Mouse (Mus musculus) cerebellum, adult (tissue): Measurements from ENCODE around the gene 1700061G19Rik.
A peak's percentile ranks its signal among the peaks of the same experiment; 100 is the strongest.

Experiments used
- ATAC-seq: cut with Nextera tagmentation; 2 replicates; pipeline ENCODE4 v1.9.2; 2017; ENCODE audit warnings: mild to moderate bottlenecking, moderate library complexity, mixed read lengths; ENCODE audit not compliant: insufficient number of reproducible peaks, low FRiP score, low TSS enrichment

Gene 1700061G19Rik

DNA sequence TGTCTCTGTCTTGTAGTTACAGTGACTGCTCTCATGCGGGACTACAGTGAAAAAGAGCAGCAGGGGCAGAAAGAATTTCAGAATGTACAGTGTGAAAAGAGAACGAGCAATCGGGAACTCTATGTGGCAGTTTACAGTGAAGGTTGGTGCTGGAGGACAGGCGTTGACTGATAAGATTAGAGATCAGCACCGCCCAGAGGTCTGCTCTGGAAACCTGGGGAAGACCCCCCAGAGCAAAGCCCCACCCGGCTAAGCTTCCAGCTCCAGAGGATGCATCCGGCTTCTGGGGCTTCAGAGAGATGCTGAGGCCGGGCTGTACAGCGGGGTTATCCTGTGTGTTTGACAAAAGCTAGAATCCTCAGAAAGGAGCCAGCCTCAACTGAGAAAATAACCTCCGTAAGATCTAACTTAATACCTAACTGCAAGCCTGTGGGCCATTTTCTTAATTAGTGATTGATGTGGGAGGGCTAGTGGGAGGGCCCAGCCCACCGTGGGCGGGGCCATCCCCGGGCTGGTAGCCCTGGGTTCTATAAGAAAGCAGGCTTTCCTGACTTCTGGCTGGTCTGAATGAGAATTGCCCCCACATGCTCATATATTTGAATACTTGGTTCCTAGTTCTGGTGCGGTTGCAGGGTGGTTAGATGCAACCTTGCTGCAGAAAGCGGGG is 4.9 kb upstream of the 1700061G19Rik start:
- ATAC-seq: no peak

DNA sequence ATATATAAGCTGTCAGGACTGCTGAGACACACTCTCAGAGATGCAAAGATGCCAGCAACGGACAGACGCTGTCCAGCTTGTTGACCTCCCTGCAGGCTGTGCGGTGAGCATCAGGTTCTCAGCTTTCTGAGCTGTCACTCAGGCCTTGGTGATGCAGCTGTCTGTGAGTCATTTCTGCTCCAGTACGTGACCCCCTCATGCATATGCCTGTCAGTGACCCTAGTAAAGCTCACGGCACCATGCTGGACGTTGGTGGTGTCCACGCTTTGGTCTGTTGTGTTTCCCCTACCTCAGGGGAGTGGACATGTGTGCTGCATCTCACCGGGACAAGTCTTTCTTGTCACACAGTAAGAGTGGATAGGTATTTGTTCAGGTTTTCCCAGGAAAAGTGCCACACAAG is 3.5 kb upstream of the 1700061G19Rik start:
- no peak for ATAC-seq

DNA sequence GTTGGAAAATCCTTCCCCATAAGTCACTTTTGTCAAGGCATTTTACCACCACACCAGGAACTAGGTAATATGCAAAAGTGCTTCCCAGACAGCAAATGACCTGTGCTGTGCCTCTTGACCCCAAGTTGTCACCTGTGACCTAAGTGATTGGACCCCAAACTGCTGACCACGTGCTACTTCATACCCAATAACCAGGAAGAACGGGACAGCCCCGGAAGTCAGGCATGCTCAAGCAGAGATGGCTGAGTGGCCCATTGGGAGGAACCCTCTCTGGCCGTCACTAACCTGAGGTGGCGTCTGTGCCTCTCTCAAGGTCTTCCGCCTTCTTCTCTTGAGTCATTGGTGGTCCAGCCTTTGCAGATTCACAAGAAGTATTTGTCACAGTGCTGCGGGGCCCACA is 2.8 kb upstream of the 1700061G19Rik start:
- no peak for ATAC-seq

DNA sequence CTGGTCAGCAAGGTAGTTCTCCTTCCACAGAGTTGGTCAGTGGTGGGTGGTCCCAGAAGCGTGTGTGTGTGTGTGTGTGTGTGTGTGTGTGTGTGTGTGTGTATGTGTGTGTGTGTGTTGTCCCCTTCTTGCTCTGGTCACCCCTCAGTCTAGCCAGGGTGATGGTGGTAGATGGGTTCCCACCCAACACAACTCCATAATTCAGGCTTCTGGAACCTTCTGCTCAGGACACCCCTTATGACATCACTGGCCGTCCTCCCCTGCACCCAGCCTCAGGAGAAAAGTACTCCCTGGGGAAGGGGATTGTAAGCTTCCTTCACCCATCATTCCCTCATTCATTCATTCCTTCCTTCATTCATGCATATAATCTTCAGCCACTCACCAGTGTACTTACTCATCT is 1.0 kb upstream of the 1700061G19Rik start, which contains the start of gene Acsbg2:
Gene Acsbg2 (minus strand): TSS at position 211 of the 400 bp plus-strand sequence.
- no peak for ATAC-seq

DNA sequence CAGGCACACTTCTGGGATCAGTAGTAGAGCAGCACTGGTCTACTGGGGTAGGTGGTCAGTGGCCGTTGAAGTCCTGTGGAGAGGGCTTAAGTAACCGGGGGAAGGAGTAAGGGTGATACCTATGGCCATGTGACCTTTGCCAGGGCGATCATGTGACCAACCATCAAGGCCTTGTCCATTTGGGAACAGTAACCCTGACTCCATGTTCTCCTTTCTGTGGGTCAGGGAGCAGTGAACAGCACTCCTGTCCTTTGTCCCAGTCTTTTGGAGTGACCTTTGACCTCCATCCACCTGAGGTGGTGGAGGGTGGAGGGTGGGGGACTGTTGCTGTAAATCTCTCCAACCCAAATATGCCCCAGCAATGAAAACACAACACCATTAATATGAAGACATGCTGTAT is 1.2 kb downstream of the 1700061G19Rik start:
- ATAC-seq: no peak

DNA sequence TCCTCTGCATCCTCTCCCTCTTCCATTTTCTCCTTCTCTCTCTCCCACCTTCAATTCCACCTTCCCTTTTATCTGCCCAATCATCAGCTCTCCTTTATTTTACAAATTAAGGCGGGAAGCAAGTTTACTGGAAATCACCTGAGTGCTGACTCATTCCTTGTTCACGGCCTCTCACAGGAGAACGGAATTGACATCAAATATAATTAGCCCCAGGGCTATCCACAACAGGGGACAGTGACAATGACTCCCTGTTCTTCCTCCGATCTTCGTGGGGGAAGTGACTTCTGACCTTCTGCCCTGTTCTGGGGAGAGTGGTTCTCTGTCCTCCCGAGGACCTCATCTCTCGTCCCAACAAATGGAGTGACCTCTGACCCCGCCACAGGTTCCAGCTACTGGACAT is 1.7 kb downstream of the 1700061G19Rik start:
- ATAC-seq: no peak

DNA sequence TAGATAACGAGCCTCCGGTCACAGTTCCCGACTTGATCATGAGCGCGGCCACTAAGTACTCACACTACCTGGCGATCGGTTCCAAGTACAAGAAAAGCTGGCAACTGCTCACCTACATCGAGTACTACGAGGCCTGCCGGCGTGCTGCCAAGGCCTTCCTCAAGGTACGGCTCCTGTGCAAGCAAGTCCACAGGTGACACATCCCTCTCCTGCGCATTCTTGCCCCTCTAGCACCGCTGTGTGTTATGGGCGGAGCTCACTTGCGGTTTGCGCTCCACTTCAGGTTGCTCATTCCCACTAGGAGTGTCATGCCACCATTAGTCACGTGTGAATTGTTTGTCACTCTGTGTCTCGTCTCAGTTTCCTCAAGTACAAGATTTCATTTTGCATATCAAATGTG is 2.1 kb downstream of the 1700061G19Rik start:
- ATAC-seq: no peak

DNA sequence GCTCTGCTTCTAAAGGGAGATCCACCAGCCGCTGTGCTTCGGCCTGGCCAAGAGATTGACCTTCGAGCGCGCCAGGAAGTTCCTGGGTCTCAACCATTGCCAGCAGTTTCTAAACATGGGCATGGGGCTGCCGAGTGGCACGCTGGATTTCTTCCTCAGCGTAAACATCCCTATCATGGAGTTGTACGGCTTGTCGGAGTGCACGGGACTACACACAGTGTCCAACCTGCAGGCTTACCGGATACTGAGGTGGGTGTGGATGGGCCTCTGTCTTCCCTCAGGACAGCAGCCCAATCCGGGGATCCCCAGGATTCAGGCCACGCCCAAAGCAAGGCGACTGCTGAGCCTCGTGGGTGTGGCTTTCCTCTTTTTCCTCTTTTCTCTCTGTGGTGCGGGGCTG is 8.3 kb downstream of the 1700061G19Rik start:
- ATAC-seq: no peak

DNA sequence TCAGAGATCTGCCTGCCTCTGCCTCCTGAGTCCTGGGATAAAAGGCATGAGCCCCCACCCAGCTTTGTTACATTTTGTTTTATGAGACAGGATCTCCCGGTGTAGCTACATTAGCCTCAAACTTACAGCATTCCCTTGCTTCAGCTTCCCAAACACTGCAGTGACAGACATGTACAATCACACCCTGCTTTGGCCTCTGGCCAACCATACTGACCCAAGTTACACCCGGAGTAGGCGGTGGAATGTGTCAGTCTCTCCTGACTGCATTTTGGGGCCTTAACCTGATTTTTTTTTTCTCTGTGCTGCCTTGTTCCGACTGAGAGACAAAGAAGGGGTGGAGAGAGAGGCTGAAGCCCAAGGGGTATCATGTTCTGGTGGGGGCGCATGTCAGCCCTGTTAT is 9.1 kb downstream of the 1700061G19Rik start:
- no peak for ATAC-seq

DNA sequence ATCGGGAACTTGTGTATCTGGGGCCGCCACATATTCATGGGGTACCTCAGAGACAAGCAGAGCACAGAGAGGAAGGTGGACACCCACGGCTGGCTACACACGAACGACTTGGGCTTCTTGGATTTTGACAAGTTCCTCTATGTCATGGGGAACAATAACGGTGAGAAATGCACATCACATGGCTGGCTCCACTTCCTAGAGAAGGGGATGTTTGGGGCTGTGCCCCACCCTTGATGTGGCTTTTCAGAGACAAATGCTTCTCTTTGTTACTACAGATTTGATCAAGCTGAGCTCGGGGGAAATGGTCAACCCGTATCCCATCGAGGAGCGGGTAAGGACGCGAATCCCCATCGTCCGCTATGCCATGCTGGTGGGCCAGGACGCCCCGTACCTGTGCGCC is 9.5 kb downstream of the 1700061G19Rik start:
- no peak for ATAC-seq

DNA sequence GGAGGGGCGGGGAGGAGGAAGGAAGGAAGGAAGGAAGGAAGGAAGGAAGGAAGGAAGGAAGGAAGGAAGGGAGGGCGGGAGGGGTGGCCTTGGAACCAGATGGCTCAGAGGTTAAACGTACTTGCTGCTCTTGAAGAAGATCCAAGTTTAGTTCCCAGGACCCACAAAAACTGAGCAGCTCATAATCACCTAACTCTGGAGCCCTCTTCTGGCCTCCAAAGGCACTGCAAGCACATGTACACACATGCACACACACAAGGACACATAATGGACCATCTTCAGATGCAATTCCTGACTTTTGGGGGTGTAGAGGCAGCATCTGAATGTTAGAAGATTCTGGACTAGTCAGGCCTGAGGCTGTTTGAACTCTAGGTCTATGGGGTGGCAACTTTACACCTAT is 12.8 kb downstream of the 1700061G19Rik start:
- ATAC-seq: no peak

DNA sequence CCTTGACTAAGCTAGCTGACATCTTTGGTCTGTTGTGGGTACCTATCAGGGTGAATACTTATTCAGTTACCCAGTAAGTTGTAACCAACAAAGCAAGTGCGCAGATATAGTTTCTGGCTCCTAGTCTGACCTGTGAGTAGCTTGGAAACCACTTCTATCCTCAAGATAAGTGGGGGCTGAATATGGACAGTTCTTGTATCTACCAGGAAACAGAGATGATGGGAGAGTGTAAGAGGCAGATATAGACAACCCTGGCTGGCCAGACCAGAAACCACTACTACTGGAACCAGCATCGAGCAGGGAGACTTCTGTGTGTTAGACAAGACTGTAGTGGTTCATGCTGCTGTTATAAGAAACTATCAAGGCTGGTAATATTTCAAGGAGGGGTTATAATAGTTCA is 14.7 kb downstream of the 1700061G19Rik start:
- no peak for ATAC-seq

DNA sequence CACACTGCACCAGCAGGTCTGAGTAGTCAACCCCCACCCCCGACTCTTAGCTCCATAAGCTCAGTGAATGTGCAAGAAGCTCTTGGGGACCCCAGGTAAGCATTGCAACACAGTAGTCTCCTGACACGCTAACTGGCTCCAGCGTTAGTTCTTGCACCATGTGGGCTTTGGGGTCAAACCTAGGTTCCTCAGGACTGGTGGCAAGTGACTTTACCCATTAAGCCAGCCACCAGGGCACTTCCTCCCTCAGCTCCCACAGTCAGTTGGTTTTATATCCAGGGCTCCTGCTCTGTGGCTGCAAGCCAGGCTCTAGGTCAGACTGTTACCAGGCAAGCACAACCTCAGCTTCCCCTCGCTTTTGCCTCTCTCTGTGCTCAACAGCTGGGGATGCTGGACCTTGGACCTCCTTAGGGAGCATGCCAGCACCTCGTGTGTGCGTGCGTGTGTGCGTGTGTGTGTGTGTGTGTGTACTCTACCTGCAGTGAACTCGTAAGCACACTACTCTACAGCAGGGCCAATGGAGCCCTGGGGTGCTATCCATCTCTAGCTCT is 20.2 kb downstream of the 1700061G19Rik start:
- no peak for ATAC-seq

DNA sequence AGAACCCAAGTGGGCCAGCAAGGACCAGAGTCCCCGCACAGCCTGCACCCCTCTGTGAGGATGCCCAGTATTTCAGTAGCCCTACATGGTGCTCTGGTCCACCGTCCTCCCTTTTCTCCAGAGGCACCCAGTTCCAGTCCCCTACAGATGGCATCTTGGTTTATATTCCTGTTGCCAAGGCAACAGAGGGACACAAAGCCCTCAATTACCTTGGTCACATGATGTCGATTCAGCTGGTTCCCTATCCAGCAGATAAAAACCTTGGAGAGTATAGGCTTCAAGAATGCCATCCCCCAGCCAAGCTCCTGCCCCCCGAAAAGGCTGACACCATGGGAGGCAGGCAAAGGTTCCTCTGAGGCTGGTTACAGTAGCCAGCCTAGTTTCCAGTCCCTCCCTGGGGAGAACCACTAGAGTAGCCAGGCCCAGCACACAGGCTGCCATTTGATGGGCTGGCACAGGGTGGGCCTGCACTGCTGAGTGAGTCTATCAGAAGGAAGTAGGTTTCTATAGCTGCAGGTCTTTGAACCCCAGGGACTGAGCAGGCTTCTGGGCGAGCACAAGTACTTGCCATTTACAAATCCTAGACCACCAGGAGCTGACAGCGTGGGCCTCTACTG is 21.3 kb downstream of the 1700061G19Rik start:
- ATAC-seq: no peak

DNA sequence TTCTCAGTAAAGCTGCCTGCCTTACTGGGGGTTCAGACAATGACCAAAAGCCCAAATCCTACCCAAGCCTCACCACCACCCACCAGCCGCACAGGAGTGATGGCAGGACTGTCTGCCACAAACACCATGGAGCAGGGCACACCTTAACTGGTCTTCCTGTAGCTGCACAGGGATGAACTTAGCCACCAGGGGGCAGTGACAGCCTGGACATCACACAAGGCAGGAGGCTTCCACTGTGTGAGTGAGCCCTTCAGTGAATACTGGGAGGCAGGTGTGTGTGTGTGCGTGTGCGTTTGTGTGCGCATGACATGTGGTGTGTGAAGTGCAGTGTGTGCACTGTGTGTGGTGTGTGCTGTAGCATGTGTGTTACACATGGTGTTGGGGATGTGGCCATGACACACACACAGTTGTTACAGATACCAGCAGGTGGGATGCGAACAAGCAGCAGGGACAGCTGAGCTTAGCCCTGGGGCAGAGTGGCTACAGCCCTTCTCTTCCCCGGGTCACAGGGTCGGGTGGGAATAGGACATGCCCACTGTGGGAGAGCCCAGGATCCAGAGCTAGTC is 22.4 kb downstream of the 1700061G19Rik start:
- 0 out of 2 replicates have a peak, but pooled peaks have one; percentile 64 for ATAC-seq

DNA sequence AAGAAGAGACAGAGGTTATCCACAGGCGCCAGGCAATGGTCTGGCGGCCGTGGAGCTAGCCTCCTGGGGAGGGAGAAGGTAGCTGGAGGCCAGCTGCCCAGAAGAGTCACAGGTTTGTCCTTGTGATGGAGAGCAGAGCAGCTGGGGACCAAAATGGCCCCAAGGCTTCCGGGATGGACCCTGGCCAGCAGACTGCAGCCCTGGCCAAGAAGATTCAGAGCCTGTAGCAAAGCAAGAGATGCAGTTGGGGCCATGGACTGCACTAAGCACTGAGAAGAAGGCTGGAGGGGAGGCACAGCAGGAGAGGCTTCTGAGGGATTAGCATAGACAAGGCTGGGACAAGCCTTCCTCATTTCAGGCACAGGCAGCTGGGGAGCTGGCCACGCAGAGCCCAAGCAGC is 27.4 kb downstream of the 1700061G19Rik start:
- no peak for ATAC-seq

DNA sequence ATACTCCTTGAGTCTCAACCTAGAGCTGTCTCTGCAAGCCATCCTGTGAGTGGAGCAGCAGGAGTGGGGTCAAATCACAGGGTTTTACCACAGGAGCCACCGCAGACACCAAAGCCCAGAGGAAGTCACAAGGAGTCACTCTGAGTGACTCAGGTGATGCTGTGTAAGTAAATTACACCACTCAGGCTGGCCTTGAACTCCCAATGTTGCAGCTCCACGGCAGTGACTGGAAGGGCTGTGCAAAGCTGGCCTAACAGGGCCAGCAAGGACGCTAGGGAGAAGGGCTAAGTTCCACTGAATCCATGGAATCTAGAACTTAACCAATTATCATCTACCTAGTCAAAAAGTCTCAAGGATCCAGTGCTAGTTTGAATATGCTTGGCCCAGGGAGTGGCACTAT is 30.9 kb downstream of the 1700061G19Rik start:
- no peak for ATAC-seq

DNA sequence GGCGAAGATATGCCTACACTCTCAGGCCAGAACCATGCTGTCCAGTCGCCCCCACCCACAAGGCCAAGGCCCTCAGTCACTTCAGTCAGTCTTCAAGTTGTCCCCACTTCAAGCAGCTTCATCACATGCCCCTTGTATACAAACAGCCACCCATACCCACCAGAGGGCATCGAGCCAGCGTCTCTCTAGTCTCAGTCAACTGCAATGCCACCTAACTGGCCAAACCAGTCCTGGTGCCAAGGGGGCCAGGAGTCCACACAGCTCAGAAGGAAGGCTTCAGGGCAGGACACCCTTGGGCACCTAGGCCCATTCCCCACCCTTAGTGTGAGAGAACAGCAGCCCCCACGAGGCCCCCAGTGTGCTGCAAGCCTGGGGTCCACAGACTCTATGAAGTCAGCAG is 31.8 kb downstream of the 1700061G19Rik start:
- ATAC-seq: no peak

DNA sequence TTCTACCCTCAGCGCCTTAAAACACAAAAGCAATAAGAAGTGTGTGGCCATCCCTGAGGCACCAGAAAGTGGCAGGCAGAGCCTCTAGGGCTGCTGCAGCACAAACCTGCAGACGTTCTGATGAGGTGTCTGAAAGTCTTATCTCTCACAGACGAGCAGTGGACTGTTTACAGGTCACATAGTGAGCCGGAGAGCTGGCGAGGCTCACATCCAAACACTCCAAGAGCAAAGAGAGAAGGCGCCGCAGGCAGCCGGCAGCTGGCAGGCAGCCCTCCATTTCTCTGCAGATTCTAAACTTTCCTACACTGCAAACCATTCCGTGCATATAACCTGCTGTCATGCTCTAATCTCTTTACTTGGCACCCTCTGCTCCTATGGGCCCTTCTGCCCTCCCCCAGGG is 32.6 kb downstream of the 1700061G19Rik start:
- ATAC-seq: no peak

DNA sequence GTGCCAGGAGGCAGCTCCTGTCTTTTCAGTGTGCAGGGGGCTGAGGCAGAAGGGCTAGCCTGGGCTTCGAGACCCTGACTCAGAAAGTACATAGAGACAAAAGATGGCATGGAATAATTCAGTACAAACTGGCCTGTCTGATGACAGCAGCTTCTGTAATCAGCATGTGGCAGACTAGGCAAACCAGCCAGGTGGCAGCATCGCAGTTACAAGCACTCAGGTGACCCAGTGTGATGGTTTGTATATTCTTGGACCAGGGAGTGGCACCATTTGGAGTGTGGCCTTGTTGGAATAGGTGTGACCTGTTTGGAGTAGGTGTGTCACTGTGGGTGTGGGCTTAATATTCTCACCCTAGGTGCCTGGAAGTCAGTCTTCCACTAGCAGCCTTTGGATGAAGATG is 34.5 kb downstream of the 1700061G19Rik start:
- ATAC-seq: 0 out of 2 replicates have a peak, but pooled peaks have one; percentile 58

DNA sequence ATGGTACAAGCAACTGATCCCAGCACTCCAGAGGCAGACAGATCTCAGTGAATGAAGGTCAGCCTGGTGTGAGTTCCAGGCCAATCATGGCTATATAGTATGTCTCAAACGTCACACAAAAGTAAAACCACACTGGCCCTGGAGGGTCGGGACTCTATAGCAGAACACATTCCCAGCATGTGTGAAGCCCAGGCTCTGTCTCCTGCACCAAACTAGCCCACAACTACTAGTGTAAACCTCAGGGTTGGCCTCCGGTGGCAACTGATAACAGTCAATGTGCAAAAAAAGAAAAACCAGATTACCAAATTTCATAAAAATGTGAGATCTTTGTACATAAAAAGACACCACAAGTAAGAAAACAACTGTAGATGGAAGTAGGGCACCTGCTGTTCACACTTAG is 37.7 kb downstream of the 1700061G19Rik start:
- no peak for ATAC-seq

DNA sequence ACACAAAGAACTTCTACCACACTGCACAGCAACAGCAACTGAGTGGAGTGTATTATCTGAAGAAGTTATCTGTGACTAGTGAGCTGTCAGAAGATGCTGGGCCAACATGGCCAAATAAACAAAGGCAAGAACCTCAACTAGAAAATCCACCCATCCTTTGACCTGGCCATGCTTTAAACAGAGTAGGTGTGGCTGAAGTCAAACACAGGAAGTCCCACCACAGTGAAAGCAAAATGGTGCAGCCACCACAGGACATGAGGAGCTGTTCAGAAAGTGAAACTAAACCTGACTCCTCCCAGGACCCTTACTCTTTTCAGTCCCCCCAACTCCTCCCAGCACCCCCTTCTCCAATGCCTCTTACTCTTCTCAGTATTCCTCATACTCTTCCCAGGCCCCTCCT is 38.2 kb downstream of the 1700061G19Rik start:
- no peak for ATAC-seq
